Mouse (Mus musculus) sigmoid colon, adult 10 weeks (tissue): ENCODE measurements around the gene Zbtb1. TPM values are rescaled to one million over a fixed set of nuclear protein-coding genes. Genes with fewer than 3 reads are reported as not detected.

Experiments used
- polyA plus RNA-seq: library from polyadenylated mRNA; stranded (reverse); fragments of 350-450 nt; fragmentation: Illumina TruSeq; extraction: RNeasy Lipid Tissue Mini Kit (QIAGEN cat#74804); gene quantifications from one replicate; pipeline ENCODE4 v1.2.3, GENCODE M21; 2014; ENCODE audit warnings: low read depth, low replicate concordance

The Zbtb1 gene
- polyA plus RNA-seq = 17.7 TPM

DNA sequence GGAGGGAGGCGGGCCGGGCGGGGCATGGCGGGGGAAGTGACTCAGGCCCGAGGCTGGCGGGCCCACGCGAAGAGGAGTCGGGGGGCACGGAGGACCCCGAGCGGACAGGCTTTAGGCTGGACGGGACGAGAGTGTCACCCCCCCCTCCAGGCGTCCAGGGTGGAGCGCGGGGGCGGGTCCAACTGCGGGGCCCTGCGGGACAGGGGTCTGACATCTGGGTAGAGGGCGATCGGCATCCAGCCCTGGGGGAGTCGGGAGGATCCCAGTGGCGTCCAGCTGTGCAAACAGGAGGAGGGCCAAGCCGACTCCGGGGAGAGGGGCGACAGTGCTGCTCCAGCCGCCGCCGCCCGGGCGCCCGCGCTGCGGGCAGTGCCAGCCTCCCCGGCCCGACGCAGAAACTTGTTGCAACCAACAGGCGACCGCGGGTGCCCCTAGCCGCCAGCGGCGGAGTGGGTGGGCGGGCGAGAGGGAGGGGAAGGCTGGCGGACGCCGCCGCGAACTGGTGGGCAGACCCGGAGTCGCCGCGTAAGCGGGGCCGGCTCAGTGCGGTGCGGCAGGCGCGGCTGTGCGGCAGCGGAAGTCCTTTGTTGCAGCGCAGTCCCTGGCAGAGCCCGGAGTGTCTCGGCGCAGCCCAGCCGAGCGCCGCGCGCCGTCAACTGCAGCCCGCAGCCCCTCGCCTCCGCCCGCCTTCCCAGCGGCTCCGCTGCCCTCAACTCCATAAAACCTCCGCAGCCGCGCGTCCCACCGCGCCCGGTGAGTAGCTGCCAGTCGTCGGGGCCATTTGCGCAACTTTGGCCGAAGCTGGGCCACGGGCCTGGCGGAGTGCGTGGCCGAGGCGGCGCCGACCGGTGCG is at the start of gene Zbtb1:
Zbtb1 (plus strand) TSS at position 289 of the 853 bp plus-strand sequence.

DNA sequence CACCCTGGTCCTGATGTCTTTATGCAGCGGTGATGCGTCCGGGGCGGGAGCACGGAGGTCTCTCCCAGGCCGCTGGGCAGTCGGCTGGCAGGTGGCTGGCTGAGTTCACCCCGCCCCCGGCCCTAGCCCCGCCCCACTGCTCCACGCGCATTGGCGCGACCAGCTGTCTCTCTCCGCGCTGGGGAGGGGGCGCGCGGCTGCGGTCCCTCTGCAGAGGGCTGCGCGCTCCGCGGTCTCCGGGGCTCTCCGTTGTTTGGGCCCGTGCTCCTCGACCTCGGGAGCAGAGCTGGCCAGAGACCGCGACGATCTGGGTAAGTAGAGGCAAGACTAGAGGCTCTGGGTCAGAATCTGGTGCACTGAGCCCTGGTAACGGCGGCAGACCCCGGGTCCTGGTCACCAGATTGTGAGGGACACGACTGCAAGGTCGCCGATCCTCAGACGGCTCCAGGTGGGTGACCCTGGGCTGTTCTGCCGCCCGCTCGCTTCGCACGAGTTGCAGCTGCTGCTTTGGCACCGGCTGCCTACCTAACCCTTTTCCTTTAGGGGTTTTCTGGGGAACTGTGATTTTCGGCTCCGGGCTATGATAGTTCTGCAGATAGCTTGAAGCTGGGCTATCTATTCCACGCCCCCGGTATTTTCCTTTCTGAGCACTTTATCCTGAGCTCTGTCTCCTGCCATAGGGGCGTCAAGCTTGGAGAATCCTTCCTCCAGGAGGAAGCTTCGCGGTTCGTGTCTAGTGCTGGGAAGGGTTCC is 45.2 kb upstream of the Zbtb1 start, which contains the start of gene Akap5:
Akap5 (plus strand) TSS at position 213 of the 753 bp plus-strand sequence.

GRCm38 (mm10) chr12:76369206-76369977 is 674 bp upstream of the Zbtb1 start, which contains the start of gene Zbtb25:
TSS of gene Zbtb25 (minus strand) at chr12:76369602.

DNA sequence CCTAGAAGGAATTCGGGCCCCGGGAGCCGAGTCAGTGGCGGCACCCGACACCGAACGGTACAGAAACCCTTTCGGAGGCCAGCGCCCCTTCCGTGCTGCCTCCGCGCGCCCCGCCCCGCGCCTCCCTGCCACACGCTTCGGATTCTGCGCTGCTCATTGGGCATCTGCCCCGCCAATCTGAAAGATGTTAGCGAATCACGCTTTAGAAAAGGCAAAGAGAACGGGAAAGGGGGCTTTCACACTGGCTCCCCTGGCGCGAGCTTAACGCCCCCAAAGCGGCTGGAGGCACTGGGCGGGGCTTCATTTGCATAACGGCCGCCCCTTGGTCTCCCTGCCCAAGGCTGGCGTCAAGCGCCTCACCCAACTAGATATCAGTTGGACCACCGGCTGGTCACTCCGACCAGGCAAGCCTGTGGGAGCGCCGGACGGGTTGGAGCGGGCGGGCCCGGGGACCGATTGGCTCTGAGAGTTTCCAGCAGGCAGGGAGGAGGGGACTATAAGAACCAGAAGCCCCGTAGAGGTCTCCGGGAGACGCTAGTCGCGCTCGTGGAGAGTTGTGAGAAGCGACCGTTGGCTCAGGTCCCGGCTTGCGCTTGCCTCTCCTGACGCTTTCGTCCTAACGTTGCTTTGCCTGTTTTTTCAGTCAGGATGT is 33.9 kb downstream of the Zbtb1 start, which contains the start of gene Hspa2:
Hspa2 (plus strand) TSS at position 291 of the 652 bp plus-strand sequence.

GRCm38 (mm10) chr12:76417433-76417854 is 47.4 kb downstream of the Zbtb1 start, which contains the start of gene Ppp1r36:
TSS of gene Ppp1r36 (plus strand) at chr12:76417538.

Other genes with a start within 250 kb of the Zbtb1 start
- 1.2 TPM for gene Esr2, start 193.0 kb upstream of the Zbtb1 start, polyA plus RNA-seq
- not detected for gene Tex21, start 123.5 kb upstream of the Zbtb1 start, polyA plus RNA-seq
- gene Mthfd1, start 115.0 kb upstream of the Zbtb1 start, polyA plus RNA-seq = 17.2 TPM
- gene Akap5, start 45.4 kb upstream of the Zbtb1 start, polyA plus RNA-seq = 0.47 TPM
- gene Zbtb25, start 664 bp upstream of the Zbtb1 start, polyA plus RNA-seq = 15.8 TPM
- gene Hspa2, start 33.9 kb downstream of the Zbtb1 start, polyA plus RNA-seq = 4.1 TPM
- not detected for gene Ppp1r36, start 47.3 kb downstream of the Zbtb1 start, polyA plus RNA-seq
- 13.9 TPM for gene Plekhg3, start 160.6 kb downstream of the Zbtb1 start, polyA plus RNA-seq